Mouse (Mus musculus) ES-Bruce4 (cell line): ENCODE results near the gene Lime1. TPM values are rescaled to one million over a fixed set of nuclear protein-coding genes. Genes with fewer than 3 reads are reported as not detected.

ENCODE experiments used
- H3K27ac ChIP-seq: 2 replicates; pipeline ENCODE4 v1.5.1; 2012; ENCODE audit warnings: low read length, inconsistent platforms; ENCODE audit not compliant: insufficient read depth
- H3K27me3 ChIP-seq: 2 replicates; pipeline ENCODE4 v1.6.1; 2012; ENCODE audit warnings: mild to moderate bottlenecking, low read length, inconsistent platforms; ENCODE audit not compliant: control insufficient read depth, poor library complexity, insufficient read depth, severe bottlenecking
- H3K36me3 ChIP-seq: 2 replicates; pipeline ENCODE4 v1.6.1; 2012; ENCODE audit warnings: inconsistent platforms, mild to moderate bottlenecking, low read length, moderate library complexity; ENCODE audit not compliant: control insufficient read depth, poor library complexity, insufficient read depth, severe bottlenecking
- H3K4me1 ChIP-seq: one replicate; pipeline ENCODE4 v1.8.1; 2011; ENCODE audit warnings: low read length; ENCODE audit not compliant: control insufficient read depth, insufficient read depth
- H3K4me3 ChIP-seq: 2 replicates; pipeline ENCODE4 v1.5.1; 2011; ENCODE audit warnings: low read depth, mild to moderate bottlenecking, low read length
- H3K9ac ChIP-seq: 2 replicates; pipeline ENCODE4 v1.6.1; 2012; ENCODE audit warnings: low read depth, mild to moderate bottlenecking, inconsistent platforms; ENCODE audit not compliant: poor library complexity, severe bottlenecking
- H3K9me3 ChIP-seq: replicated peaks from 2 replicates; pipeline ENCODE4 v1.6.1; 2012; ENCODE audit warnings: mild to moderate bottlenecking, low read length, inconsistent platforms; ENCODE audit not compliant: control insufficient read depth, poor library complexity, insufficient read depth, severe bottlenecking
- CTCF ChIP-seq: IDR thresholded peaks from one replicate; pipeline ENCODE4 v1.8.1; 2011; ENCODE audit warnings: low read depth, low read length
- EP300 ChIP-seq: IDR thresholded peaks from 2 replicates; pipeline ENCODE4 v1.6.1; 2011; ENCODE audit warnings: low read depth, low read length; ENCODE audit not compliant: insufficient read depth
- POLR2A ChIP-seq: IDR thresholded peaks from one replicate; pipeline ENCODE4 v1.8.1; 2011; ENCODE audit warnings: low read length; ENCODE audit not compliant: insufficient read depth
- polyA plus RNA-seq: library from polyadenylated mRNA; stranded (reverse); fragments of >200 nt; gene quantifications from 2 replicates; pipeline ENCODE4 v1.2.4, GENCODE M21; 2011; ENCODE audit warnings: low read depth; ENCODE audit not compliant: missing spikeins, insufficient read depth, insufficient read length

Lime1 gene
- polyA plus RNA-seq, 1 experiment: 3.9 TPM

DNA sequence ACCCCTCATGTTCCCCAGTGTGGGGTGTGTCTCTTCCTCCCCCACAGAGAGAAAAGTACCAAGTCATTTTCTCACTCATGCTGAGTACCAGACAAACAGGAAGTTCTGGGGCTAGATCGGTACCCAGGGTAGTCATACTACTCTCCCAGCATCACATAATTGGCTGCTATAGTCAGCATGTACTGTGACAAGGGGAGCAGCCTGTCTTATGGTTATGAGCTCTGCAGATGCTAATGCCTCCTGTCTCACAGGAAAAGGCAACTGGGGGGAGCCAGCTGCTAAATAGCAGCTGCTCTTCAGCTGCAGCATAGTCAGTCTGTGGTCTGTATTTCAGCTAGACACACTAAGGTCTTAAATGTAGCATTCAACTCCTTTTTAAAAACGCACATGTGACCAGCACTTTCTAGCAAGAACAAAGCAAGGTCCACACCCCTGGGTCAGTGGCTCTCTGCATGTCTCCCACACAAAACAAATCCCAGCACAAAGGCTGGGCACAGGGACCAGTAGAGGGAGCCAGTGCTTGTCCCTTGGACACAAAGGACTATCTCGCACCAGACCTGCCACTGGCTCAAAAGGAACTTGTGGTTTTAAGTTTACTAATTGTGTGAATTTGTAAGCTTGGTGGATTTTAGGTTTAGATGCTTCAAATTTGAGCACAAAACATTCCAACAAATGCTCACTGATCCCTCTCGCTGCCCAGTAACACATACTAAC lies 31.0 kb downstream of the Lime1 start:
- H3K36me3 ChIP-seq: no peaks in the 10 kb centered on the region
- peak; percentile 84 for TF ChIP-seq CTCF
- no peak for TF ChIP-seq POLR2A
- TF ChIP-seq EP300: no peak
- H3K27me3 ChIP-seq: no peaks in the 10 kb centered on the region
- H3K4me1 ChIP-seq: no peaks in the 10 kb centered on the region
- H3K4me3 ChIP-seq: no peak overlapping the region
- no peaks in the 10 kb centered on the region for H3K9me3 ChIP-seq
- no peak overlapping the region for H3K27ac ChIP-seq
- no peak overlapping the region for H3K9ac ChIP-seq

DNA sequence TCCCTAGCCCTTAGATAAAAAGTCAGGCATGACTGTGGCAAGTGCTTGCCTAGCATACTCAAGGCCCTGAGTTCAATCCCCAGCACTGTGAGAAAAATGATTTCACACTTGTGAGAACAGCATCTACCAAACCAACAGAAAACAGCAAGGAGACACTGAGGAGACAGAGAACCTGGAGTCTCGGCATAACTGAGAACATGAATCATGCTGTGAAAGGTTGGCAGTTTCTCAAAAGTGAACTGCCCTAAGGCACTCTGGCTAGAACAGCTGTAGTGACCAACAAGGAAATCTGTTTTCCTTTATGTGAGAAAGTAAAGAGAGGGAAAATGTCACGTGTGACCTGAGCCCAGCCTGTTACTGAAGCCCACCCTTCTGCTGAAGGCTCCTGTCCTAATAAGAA lies 33.3 kb downstream of the Lime1 start:
- no peaks in the 10 kb centered on the region for H3K4me1 ChIP-seq
- no peaks in the 10 kb centered on the region for H3K36me3 ChIP-seq
- H3K4me3 ChIP-seq: no peak overlapping the region
- no peak overlapping the region for H3K9ac ChIP-seq
- H3K27me3 ChIP-seq: no peaks in the 10 kb centered on the region
- H3K27ac ChIP-seq: no peak overlapping the region
- TF ChIP-seq CTCF (no peak), POLR2A (no peak), EP300 (no peak)
- H3K9me3 ChIP-seq: no peaks in the 10 kb centered on the region

DNA sequence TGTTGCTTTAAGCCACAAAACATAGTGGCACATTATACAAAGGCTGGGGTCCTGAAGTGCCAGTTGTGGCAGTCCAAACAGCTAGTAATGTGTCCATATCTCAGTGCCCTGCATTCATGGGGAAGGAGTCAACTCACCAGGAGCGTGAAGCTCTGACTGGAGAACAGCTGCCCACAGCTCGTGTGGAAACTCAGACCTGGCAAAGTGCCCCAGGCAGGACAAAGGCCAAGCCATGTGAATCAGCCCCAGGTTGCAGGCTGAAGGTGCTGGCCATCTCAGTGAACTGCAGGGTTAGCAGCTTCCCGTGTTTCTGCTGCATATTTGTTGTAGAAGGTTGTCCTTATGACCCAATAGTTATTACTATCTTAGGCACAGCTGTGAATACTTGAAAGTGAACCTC lies 36.1 kb downstream of the Lime1 start:
- H3K9me3 ChIP-seq: no peaks in the 10 kb centered on the region
- H3K27me3 ChIP-seq: no peaks in the 10 kb centered on the region
- TF ChIP-seq POLR2A (no peak), EP300 (no peak), CTCF (no peak)
- no peaks in the 10 kb centered on the region for H3K4me1 ChIP-seq
- no peak overlapping the region for H3K27ac ChIP-seq
- H3K4me3 ChIP-seq: no peak overlapping the region
- H3K36me3 ChIP-seq: no peaks in the 10 kb centered on the region
- H3K9ac ChIP-seq: no peak overlapping the region

DNA sequence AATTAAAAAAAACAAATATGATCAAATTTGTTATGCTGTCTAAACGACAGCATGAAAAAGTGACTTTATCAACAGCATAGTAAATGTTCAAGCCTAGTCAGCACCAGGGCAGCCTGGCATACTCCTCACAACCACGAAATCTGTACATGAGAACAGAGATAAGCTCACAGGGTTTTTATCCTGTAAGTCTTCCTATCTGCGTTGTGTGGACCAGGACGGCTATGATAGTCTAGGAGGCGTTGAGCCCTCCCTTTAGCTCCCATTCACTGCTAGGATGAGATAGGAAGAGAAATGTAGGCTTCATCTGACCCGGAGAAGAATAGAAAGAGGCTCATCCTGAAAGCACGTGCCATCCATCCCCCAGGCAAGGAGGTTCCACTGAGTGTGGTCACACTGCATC lies 39.5 kb downstream of the Lime1 start:
- H3K27me3 ChIP-seq: no peaks in the 10 kb centered on the region
- H3K27ac ChIP-seq: no peak overlapping the region
- no peaks in the 10 kb centered on the region for H3K4me1 ChIP-seq
- H3K9me3 ChIP-seq: no peaks in the 10 kb centered on the region
- H3K9ac ChIP-seq: no peak overlapping the region
- H3K36me3 ChIP-seq: no peaks in the 10 kb centered on the region; the same call in 1 of the 2 replicates
- TF ChIP-seq POLR2A: no peak
- no peak for TF ChIP-seq EP300
- no peak for TF ChIP-seq CTCF
- no peak overlapping the region for H3K4me3 ChIP-seq

DNA sequence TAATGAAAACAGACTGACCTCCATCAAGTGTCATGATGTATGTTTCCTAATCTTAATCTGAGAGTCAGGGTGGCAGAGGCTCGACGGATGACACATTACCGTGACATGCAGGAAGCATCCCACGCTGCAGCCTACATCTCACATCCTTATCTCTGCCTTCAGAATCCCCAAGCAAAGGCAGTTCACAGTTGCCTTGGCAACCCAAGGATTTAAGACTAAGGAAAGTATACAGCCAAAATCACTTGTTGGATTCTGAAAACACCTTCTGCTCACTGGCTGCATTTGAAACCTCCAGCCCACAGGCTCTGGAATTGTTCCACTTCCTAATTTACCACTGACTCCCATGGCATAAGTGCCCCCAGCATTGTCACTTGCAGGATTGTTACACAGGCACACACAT lies 40.5 kb downstream of the Lime1 start:
- Histone ChIP-seq H3K9me3 (no peaks in the 10 kb centered on the region), H3K9ac (no peak overlapping the region), H3K27me3 (no peaks in the 10 kb centered on the region), H3K4me1 (no peaks in the 10 kb centered on the region), H3K27ac (no peak overlapping the region), H3K4me3 (no peak overlapping the region), H3K36me3 (no peaks in the 10 kb centered on the region; the same call in 1 of the 2 replicates)
- no peak for TF ChIP-seq CTCF

DNA sequence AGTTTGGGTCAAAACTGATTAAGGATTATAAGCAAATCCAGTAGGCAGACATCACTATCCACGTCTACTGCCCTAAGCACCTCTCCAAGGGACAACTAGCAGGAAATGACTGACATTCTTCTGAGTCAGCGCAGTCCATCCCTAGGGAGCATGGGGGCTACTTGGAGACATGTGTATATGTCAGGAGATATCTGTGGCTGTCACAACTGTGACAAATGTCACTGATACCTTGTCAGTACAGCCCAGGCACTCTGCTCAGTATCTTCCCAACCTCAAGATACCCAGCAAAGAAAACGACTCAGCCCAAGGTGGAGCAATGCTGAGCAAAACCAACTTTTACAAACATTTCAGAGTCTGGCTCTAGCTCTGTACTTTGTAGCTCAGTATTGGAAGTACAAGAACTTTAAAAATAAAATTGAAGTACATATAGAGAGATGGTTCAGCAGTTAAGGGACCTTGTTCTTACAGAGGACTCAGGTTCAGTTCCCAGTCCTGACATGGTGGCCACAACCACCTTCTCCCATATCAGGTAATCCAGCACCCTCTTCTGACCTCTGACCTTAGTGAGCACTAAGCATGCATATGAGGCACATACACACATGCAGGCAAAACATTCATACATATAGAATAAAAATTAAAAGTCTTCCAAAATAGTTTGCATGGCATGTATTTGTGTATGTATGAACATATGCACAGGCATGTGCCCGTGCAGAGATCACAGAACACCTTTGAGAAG lies 41.2 kb downstream of the Lime1 start:
- no peak for TF ChIP-seq EP300
- TF ChIP-seq CTCF: no peak
- TF ChIP-seq POLR2A: no peak
- H3K9me3 ChIP-seq: no peaks in the 10 kb centered on the region
- no peak overlapping the region for H3K4me3 ChIP-seq
- H3K27ac ChIP-seq: no peak overlapping the region
- H3K4me1 ChIP-seq: no peaks in the 10 kb centered on the region
- no peaks in the 10 kb centered on the region; the same call in 1 of the 2 replicates for H3K36me3 ChIP-seq
- no peaks in the 10 kb centered on the region for H3K27me3 ChIP-seq
- H3K9ac ChIP-seq: no peak overlapping the region
